Mouse (Mus musculus): ENCODE data around the gene Pdzd11.

Gene Pdzd11

DNA sequence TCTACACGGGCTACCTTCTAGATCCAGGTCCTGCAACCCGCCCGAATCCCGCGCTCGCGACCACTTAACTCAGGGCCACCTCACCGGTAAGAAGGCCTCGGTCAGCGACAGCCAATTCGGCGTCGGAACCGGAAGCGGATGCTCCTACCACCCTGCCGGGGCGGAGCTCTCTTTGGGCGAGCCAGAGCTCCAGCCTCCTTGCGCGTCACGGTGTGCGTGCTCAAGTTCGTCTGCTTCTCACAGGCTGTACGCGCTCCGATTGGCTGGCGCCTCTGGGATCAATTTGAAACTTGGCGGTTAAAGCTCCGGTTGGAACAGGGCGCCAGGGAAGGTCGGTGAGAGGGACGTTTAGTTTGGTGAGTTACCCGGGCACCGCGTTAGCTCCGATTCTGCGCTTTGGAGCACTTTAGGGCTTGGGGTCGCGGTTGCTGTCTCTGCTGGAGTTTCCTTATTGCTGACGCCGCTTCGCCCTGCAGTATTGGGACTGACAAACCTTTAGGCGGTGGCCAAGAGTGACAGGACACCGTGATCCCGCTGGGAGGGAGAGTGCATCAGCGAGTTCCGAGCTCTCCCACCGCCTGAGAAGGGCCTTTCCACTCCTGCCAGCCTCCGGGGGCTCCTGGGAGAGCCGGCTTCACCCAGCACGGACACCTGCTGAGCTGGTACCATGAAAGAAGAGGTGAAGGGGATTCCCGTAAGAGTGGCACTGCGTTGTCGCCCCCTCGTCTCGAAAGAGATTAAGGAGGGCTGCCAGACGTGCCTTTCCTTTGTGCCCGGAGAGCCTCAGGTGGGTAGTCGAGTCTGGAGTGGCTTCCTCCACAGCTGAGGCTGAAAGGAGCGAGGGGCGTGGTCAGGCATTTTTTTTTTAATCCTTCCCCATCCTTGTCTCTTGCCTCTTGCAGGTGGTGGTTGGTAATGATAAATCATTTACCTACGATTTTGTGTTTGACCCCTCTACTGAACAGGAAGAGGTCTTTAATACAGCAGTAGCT, at the start of gene Pdzd11:
Gene Pdzd11, minus strand, starts transcription at position 767 of the 992 bp plus-strand sequence.
- peak; percentile 85 for DNase-seq

DNA sequence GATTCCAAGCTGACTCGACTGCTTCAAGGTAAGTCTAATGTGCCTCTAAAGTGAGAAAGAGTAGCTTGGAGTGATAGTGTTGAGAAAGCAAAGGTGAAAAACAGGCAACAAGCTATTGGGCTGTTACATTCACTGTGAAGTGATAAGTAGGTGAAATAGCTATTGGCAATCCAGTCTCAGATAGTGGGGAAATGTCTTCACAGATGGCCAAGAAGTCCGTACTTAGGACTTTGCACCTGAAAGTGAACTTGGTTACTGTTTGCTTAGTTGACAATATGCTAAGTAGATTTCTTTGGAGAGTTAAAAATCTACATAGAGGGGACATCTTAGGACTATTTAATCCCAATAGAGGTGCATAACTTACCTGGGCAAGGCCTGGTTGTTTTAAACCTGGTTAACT, 38.5 kb upstream of the Pdzd11 start:
- DNase-seq: no peak

GRCm38 (mm10) chrX:100652848-100653247, 26.5 kb upstream of the Pdzd11 start:
- DNase-seq: no peak

- DNase-seq: no peak
Observed at GRCm38 (mm10) chrX:100638477-100638876, 12.1 kb upstream of the Pdzd11 start.

GRCm38 (mm10) chrX:100629076-100629475, 2.7 kb upstream of the Pdzd11 start:
- DNase-seq: no peak

- no peak for DNase-seq
Observed at GRCm38 (mm10) chrX:100625546-100625801, 894 bp downstream of the Pdzd11 start, which contains the start of gene Kif4. TSS of gene Kif4 (plus strand) at chrX:100625737.

DNA sequence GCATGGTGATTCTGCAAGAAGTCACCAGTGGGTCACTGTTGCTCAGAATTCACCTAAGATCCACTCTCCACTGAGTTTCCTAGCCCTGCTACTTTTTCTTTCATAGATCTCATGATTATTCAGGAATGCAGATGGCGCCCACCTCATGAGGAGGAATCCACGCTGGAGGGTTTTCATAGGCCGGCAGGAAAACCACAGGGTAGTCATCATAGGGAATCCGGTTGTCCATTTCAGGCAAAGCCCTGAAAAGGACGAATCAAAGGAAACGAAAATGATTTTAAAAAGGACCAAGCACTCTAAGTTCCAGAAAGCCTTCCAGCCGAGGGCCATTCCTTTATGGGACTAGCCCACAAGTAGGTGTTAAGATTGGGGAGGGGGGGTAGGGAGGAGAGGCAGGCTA, 1.2 kb downstream of the Pdzd11 start:
- DNase-seq: no peak

DNA sequence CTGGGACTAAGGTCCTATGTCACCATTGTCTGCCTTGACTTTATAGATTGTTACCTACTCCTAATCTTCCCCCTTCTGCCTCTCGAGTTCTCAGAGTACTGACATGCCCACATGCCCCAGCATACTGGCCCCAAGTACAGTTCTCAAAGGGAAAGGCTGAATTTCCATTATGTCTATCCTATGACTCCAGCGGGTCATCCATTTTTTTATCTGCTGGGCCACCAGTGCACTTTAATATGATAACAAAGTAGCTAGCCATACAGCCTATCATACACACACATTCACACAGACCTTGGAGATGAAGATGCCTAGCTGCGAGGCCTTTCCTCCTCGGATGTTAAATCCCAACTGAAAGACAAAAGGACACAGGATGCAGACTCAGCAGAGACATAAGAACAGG, 2.1 kb downstream of the Pdzd11 start:
- DNase-seq: no peak

DNA sequence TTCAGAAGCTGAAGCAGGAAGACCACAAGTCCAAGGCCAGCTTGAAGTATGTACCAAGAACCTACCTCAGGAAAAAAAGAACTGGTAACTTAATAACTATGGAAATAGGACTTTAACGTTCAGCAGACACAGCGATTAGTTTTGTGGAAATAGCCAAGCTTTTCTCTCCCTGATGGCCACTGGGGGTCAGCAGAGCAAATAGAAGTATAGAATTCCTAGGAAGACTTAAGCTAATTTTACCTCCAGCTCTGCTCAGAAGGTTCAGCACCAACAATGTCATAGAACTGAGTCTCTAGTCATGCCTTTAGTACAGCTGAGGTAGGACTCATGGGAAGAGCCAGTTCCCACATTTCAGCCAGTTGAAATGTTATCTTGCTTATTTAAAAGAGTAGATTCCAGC, 5.0 kb downstream of the Pdzd11 start:
- no peak for DNase-seq

DNA sequence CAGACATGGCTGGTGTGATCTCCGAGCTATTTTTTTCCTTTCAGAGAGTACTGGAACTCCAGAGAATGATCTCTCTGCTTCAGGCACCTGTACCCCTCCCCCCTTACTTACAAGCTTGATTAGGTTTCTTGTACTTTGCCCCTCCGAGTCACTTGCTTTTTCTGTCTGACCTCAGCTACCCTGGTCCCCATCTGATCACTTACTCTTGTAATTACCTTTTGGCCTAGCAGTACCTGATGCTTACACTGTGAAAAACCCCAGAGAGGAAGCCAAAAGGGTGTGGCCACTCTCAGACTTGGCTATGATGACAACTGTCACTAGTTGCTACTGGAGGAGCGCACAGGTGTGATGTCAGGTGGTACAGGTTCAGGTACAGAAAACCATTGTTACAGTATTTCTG, 7.9 kb downstream of the Pdzd11 start:
- no peak for DNase-seq

DNA sequence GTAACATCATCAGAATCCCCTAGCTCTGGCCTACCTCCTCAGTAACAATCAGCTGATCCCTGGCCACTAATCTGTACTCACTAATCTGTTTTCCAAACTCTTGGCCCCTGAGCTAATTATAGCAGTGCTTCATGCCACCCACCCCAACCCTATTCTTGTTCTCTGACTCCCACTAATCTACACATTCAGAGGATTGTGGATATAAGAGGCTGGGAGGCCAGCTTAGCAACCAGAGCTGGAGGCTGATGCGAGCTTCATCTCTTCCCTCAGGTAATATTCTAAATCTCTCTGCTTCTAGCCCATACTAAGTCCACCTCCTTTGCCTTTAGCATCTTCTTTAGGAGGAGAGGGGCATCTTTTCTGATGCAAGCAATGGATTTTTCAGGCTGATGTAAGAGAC, 21.1 kb downstream of the Pdzd11 start, which contains the start of gene Arr3:
Gene Arr3, plus strand, starts transcription at position 184 of the 400 bp plus-strand sequence.
- no peak for DNase-seq

- DNase-seq: peak; percentile 13
Observed at GRCm38 (mm10) chrX:100599755-100600154, 26.6 kb downstream of the Pdzd11 start.

- DNase-seq: peak; percentile 37
Observed at GRCm38 (mm10) chrX:100597439-100597838, 28.9 kb downstream of the Pdzd11 start.

- no peak for DNase-seq
Observed at GRCm38 (mm10) chrX:100594791-100595190, 31.6 kb downstream of the Pdzd11 start, which contains the start of gene P2ry4. TSS of gene P2ry4 (minus strand) at chrX:100594869.

Measured in right cerebral cortex, postnatal 25 days (tissue).